Mouse (Mus musculus): ENCODE results near the gene Rasgef1b. TPM values are rescaled to one million over a fixed set of nuclear protein-coding genes. Genes with fewer than 3 reads are reported as not detected.

The Rasgef1b gene
- polyA plus RNA-seq, 1 experiment from 2014 or later = 83.7 TPM

DNA sequence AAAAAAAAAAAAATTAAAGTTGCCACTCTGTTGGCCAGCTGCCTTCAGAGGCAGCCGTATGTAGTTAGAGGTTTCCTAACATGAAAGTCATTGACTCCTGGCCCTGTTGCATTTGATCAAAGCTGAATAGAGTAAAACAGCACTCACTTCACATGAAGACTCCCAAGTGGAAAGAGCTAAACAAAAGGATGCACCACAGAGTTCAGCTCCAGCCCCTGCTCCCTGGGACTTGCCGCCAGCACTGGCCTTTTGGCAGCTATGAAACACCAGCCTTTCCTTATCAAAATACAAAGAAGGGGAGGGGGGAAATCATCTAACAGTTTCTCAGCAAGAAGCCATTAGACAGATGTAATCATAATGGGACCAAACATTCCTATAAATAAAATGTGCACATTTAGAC is 8.3 kb downstream of the Rasgef1b start:
- H3K36me3 ChIP-seq (ENCODE audit: control insufficient read depth, insufficient read depth, low read length) = no peaks in the 10 kb centered on the region
- no peak overlapping the region for H3K4me2 ChIP-seq (ENCODE audit: low read depth, low read length)
- H3K4me1 ChIP-seq (ENCODE audit: control insufficient read depth, insufficient read depth, low read length) = peaks cover 11% of the 10 kb centered on the region
- no peaks in the 10 kb centered on the region for H3K9me3 ChIP-seq (ENCODE audit: control insufficient read depth, low read length)
- H3K27me3 ChIP-seq (ENCODE audit: control insufficient read depth, insufficient read depth, low read length) = no peaks in the 10 kb centered on the region
- H3K27ac ChIP-seq (ENCODE audit: low read depth, low read length) = no peak overlapping the region
- no peak for ATAC-seq (ENCODE audit: low read depth)
- 29% methylated on average over 2 of the region's 2 CpGs for WGBS
- no peak overlapping the region for H3K9ac ChIP-seq (replicated peaks; ENCODE audit: low read depth, low read length)
- H3K4me3 ChIP-seq (ENCODE audit: low read depth, low read length) = no peak overlapping the region

DNA sequence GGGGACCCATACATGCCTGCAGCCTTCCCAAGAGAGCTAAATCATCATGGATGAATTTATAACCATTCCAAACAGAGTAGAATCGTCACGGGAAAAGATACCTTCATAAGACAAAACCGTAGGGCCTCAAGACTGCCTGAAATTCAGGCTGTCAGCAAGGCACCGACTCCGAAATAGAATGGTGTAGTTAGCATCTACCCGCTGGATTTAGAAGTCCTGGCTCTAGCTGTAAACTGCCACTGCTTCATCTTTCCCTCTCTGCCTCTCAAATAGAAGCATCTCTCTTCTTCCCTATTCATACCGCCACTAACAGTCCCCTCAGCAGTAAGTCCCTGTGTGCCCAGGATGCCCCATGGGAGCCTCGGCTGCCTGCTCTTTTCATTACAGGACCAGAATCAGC is 10.9 kb downstream of the Rasgef1b start:
- H3K27me3 ChIP-seq (ENCODE audit: control insufficient read depth, insufficient read depth, low read length) = no peaks in the 10 kb centered on the region
- H3K27ac ChIP-seq (ENCODE audit: low read depth, low read length) = no peak overlapping the region
- H3K4me1 ChIP-seq (ENCODE audit: control insufficient read depth, insufficient read depth, low read length) = peaks cover 22% of the 10 kb centered on the region
- H3K9me3 ChIP-seq (ENCODE audit: control insufficient read depth, low read length) = no peaks in the 10 kb centered on the region
- no peak for ATAC-seq (ENCODE audit: low read depth)
- no peak overlapping the region for H3K4me3 ChIP-seq (ENCODE audit: low read depth, low read length)
- WGBS = 65% methylated on average over 8 of the region's 8 CpGs
- no peak overlapping the region for H3K4me2 ChIP-seq (ENCODE audit: low read depth, low read length)
- no peaks in the 10 kb centered on the region for H3K36me3 ChIP-seq (ENCODE audit: control insufficient read depth, insufficient read depth, low read length)
- no peak overlapping the region for H3K9ac ChIP-seq (replicated peaks; ENCODE audit: low read depth, low read length)

DNA sequence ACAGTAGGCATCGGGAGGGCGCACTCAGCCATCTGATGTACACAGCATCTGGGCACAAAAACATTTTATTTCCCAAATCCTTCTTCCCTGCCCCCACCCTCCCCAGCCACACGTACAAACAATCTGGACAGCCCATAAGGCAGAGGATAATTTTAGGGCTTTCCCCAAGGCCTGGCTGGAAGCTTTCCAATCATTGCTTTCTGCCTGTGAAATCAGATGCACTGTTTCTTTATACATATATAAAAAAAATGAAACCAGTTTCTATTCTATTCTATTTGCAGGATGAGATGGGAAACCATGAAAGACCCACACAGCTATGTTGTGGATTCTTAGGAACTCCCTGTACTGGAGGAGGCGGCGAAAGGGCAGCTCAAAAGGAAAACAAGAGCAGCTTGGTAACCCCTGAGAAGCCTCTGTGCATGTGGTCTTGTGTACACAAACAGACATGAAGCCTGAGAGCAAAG is 13.6 kb downstream of the Rasgef1b start:
- H3K4me3 ChIP-seq (ENCODE audit: low read depth, low read length) = no peak overlapping the region
- ATAC-seq (ENCODE audit: low read depth) = 0 out of 2 replicates have a peak, but pooled peaks have one; percentile 64
- H3K9ac ChIP-seq (replicated peaks; ENCODE audit: low read depth, low read length) = no peak overlapping the region; the same call in 1 of the 2 replicates
- H3K27ac ChIP-seq (ENCODE audit: low read depth, low read length) = peak overlapping the region; percentile 78
- H3K36me3 ChIP-seq (ENCODE audit: control insufficient read depth, insufficient read depth, low read length) = no peaks in the 10 kb centered on the region
- 42% methylated on average over 5 of the region's 5 CpGs for WGBS
- peaks cover 20% of the 10 kb centered on the region for H3K4me1 ChIP-seq (ENCODE audit: control insufficient read depth, insufficient read depth, low read length)
- no peak overlapping the region for H3K4me2 ChIP-seq (ENCODE audit: low read depth, low read length)
- no peaks in the 10 kb centered on the region for H3K27me3 ChIP-seq (ENCODE audit: control insufficient read depth, insufficient read depth, low read length)
- no peaks in the 10 kb centered on the region for H3K9me3 ChIP-seq (ENCODE audit: control insufficient read depth, low read length)

DNA sequence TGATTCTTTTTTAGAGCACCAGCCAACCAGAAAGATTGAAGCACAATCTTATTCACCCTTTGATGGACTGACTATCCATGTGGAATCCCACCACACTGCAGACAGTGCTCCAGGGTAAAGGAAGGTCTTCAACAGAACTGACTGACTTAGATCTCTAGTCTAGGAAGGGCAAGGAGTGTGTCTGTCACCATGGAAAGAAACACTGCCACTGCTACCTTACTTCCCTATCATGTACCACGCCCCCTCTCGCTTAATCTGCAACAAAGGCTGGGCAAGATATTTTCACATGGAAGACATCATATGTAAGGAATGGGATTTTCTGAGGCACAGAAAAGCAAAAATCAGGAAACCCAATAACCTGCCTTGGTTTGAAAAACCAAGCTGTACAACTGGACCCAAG is 16.9 kb downstream of the Rasgef1b start:
- 94% methylated on average over 2 of the region's 2 CpGs for WGBS

DNA sequence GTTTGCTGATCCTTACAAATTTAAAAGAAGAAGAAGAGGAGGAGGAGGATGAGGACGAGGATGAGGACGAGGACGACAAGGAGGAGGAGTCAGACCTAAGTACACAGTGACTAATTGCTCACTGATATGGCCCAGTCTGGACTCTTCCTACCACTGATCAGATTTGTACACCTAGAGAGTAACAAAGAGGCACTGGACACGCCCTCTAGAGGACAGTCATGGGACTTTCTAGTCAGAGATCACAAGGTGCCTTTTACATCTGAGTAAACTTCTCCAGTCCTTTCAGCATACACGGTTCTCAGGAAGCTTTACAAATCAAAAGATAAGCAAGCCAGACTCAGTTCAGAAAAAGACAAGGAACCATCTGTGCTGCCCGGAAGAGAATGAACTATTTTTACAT is 20.2 kb downstream of the Rasgef1b start:
- Histone ChIP-seq H3K27me3 (ENCODE audit: control insufficient read depth, insufficient read depth, low read length) (no peaks in the 10 kb centered on the region), H3K9me3 (ENCODE audit: control insufficient read depth, low read length) (no peaks in the 10 kb centered on the region), H3K4me2 (ENCODE audit: low read depth, low read length) (no peak overlapping the region), H3K36me3 (ENCODE audit: control insufficient read depth, insufficient read depth, low read length) (no peaks in the 10 kb centered on the region), H3K27ac (ENCODE audit: low read depth, low read length) (no peak overlapping the region), H3K4me3 (ENCODE audit: low read depth, low read length) (no peak overlapping the region), H3K4me1 (ENCODE audit: control insufficient read depth, insufficient read depth, low read length) (no peaks in the 10 kb centered on the region), H3K9ac (replicated peaks; ENCODE audit: low read depth, low read length) (no peak overlapping the region)
- WGBS = 40% methylated on average over 6 of the region's 6 CpGs
- no peak for ATAC-seq (ENCODE audit: low read depth)

More for the DNA sequence above, 16.9 kb downstream of the Rasgef1b start:
- no peak overlapping the region for H3K4me2 ChIP-seq (ENCODE audit: low read depth, low read length)
- H3K4me3 ChIP-seq (ENCODE audit: low read depth, low read length) = no peak overlapping the region
- no peak overlapping the region for H3K27ac ChIP-seq (ENCODE audit: low read depth, low read length)
- no peak for ATAC-seq (ENCODE audit: low read depth)
- peaks cover 13% of the 10 kb centered on the region for H3K4me1 ChIP-seq (ENCODE audit: control insufficient read depth, insufficient read depth, low read length)
- no peaks in the 10 kb centered on the region for H3K36me3 ChIP-seq (ENCODE audit: control insufficient read depth, insufficient read depth, low read length)
- no peaks in the 10 kb centered on the region for H3K9me3 ChIP-seq (ENCODE audit: control insufficient read depth, low read length)
- no peak overlapping the region for H3K9ac ChIP-seq (replicated peaks; ENCODE audit: low read depth, low read length)
- H3K27me3 ChIP-seq (ENCODE audit: control insufficient read depth, insufficient read depth, low read length) = no peaks in the 10 kb centered on the region

DNA sequence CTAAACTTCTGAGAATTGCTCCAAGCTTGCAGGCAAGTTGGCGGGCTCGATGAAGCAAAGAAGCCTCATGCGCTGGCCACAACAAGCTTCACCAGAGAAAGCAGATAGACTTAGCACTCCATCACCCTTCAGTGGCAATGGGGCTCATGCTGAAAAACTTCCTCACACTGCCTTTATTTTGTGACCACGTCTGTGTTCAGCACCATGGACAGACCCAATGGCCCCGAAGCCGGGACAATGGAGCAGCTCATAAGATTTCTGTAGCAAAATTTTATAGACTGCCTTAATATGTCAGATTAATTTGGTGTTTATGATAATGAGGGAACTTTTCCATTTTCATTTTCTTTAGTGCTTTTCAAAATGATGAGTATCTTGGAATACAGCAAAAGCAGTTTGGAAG is 21.6 kb downstream of the Rasgef1b start:
- no peaks in the 10 kb centered on the region for H3K4me1 ChIP-seq (ENCODE audit: control insufficient read depth, insufficient read depth, low read length)
- no peaks in the 10 kb centered on the region for H3K36me3 ChIP-seq (ENCODE audit: control insufficient read depth, insufficient read depth, low read length)
- H3K9ac ChIP-seq (replicated peaks; ENCODE audit: low read depth, low read length) = no peak overlapping the region
- WGBS = 36% methylated on average over 6 of the region's 6 CpGs
- no peak overlapping the region for H3K4me3 ChIP-seq (ENCODE audit: low read depth, low read length)
- no peak overlapping the region for H3K4me2 ChIP-seq (ENCODE audit: low read depth, low read length)
- no peak for ATAC-seq (ENCODE audit: low read depth)
- H3K27me3 ChIP-seq (ENCODE audit: control insufficient read depth, insufficient read depth, low read length) = no peaks in the 10 kb centered on the region
- H3K9me3 ChIP-seq (ENCODE audit: control insufficient read depth, low read length) = no peaks in the 10 kb centered on the region
- no peak overlapping the region for H3K27ac ChIP-seq (ENCODE audit: low read depth, low read length)

DNA sequence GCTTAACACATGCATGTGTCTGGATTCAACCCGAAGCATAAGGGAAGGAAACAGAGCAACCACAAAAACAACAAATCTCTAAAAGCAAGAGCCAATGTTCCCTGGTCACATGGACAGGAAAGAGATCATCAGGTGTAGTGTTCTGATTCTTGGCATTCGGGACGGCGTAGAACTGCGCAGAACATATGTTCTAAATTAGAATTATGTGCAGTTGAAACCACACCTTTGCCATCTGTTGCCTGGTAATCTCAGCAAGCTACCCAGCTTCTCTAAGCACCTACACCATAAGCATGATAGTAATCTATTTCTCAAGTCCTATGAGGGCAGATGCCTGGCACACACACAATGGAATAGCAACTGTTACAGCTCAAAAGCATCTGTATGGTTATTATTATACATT is 27.1 kb downstream of the Rasgef1b start:
- H3K27ac ChIP-seq (ENCODE audit: low read depth, low read length) = no peak overlapping the region
- H3K9ac ChIP-seq (replicated peaks; ENCODE audit: low read depth, low read length) = no peak overlapping the region
- H3K4me1 ChIP-seq (ENCODE audit: control insufficient read depth, insufficient read depth, low read length) = no peaks in the 10 kb centered on the region
- H3K36me3 ChIP-seq (ENCODE audit: control insufficient read depth, insufficient read depth, low read length) = no peaks in the 10 kb centered on the region
- no peak overlapping the region for H3K4me2 ChIP-seq (ENCODE audit: low read depth, low read length)
- H3K9me3 ChIP-seq (ENCODE audit: control insufficient read depth, low read length) = no peaks in the 10 kb centered on the region
- no peak overlapping the region for H3K4me3 ChIP-seq (ENCODE audit: low read depth, low read length)
- no peak for ATAC-seq (ENCODE audit: low read depth)
- WGBS = 81% methylated on average over 5 of the region's 5 CpGs
- H3K27me3 ChIP-seq (ENCODE audit: control insufficient read depth, insufficient read depth, low read length) = no peaks in the 10 kb centered on the region

DNA sequence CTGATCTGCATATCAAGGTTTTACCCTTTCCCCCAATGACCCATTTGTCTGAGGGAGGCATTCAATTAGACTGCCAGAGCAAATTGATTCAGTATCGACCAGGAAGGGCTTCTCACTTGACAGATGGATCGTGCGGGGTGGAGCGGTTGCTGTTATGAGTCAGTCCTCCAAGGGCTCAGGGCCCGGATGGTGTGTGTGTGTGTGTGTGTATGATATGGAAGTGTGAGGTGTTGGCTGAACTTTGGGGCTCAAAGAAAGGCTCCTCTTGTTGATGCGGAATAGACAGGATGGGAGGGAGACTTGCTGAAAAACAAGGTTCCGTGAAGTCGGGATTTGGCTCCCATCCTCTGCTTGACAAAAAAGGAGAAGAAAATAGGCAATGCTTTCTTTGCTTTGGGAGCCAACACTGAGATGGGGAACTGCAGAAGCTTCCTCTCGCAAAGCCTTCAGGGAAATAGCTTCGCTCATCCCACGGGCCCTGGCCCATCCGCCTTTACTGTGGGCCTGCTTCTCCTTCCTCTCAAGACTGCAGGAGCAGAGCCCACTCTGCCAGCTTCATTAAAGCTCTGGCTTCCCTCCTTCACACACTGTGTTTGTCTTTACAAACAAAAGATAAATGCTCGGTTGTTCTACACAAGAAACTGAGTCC is 34.0 kb downstream of the Rasgef1b start:
- H3K4me2 ChIP-seq (ENCODE audit: low read depth, low read length) = no peak overlapping the region
- H3K9me3 ChIP-seq (ENCODE audit: control insufficient read depth, low read length) = no peaks in the 10 kb centered on the region
- H3K36me3 ChIP-seq (ENCODE audit: control insufficient read depth, insufficient read depth, low read length) = no peaks in the 10 kb centered on the region
- WGBS = 62% methylated on average over 13 of the region's 13 CpGs
- H3K4me1 ChIP-seq (ENCODE audit: control insufficient read depth, insufficient read depth, low read length) = 0 out of 2 replicates have a peak, but pooled peaks cover 6% of the 10 kb centered on the region
- no peak overlapping the region for H3K27ac ChIP-seq (ENCODE audit: low read depth, low read length)
- H3K27me3 ChIP-seq (ENCODE audit: control insufficient read depth, insufficient read depth, low read length) = no peaks in the 10 kb centered on the region
- H3K9ac ChIP-seq (replicated peaks; ENCODE audit: low read depth, low read length) = no peak overlapping the region
- H3K4me3 ChIP-seq (ENCODE audit: low read depth, low read length) = no peak overlapping the region
- ATAC-seq (ENCODE audit: low read depth) = no peak

DNA sequence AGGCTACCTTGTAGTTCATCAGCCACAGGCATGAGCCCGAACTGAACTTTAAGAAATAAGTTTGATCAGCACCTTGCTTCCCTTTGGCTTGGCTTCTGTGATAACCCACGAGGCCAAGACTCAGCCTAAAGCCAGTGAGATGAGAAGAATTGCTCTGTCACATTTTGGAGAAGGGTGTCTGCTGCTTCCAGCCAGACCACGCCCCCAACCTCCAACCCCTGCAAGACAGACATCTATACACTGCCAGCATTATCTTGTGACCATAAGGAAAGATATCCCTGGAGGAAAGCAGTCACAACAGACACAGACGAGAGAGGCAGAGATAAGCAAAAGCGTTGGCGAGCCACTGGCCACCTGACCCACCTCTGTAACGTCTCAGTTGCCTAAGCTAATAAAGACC is 39.0 kb downstream of the Rasgef1b start:
- H3K27ac ChIP-seq (ENCODE audit: low read depth, low read length) = no peak overlapping the region
- WGBS = 75% methylated on average over 7 of the region's 7 CpGs
- H3K9me3 ChIP-seq (ENCODE audit: control insufficient read depth, low read length) = no peaks in the 10 kb centered on the region
- no peak for ATAC-seq (ENCODE audit: low read depth)
- no peaks in the 10 kb centered on the region for H3K27me3 ChIP-seq (ENCODE audit: control insufficient read depth, insufficient read depth, low read length)
- no peaks in the 10 kb centered on the region for H3K36me3 ChIP-seq (ENCODE audit: control insufficient read depth, insufficient read depth, low read length)
- no peak overlapping the region for H3K9ac ChIP-seq (replicated peaks; ENCODE audit: low read depth, low read length)
- H3K4me1 ChIP-seq (ENCODE audit: control insufficient read depth, insufficient read depth, low read length) = peaks cover 9% of the 10 kb centered on the region; the same call in 1 of the 2 replicates
- no peak overlapping the region for H3K4me2 ChIP-seq (ENCODE audit: low read depth, low read length)
- no peak overlapping the region for H3K4me3 ChIP-seq (ENCODE audit: low read depth, low read length)

Measured in neural tube, embryonic 14.5 days (tissue).